20 mouse cellular contexts compared by ENCODE assay signal in the genomic region with DNA sequence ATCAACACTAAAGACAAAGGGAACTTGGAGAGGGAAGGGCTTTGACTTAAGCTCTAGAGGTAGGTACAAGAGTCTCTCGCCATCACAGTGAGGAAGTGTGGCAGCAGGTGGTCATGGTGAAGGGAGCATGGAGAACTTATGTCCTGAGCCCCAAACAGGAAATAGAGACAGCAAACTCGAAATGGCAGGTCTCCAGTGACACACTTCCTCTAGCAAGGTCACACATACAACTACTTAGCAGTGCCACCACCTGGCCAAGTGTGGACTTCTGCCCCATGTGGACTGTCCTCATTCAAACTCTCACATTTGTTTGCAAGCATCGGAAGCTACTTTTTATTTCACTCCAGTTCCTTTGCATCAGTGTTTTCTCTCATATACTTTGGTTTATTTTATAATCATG.
DNase-seq lines count a peak whose midpoint lies in the region; ATAC-seq and TF ChIP-seq lines count a peak whose summit lies in the region.
"Had no signal": no experiment of that assay in that cellular context is flagged by ENCODE, and none has a peak within 500 bp of the region (broad histone marks: within the 10 kb centered on the region; RNA-seq: fewer than 3 reads in every experiment).

No protein-coding gene starts in this region.

- H3K36me3 ChIP-seq in heart, adult 2 months (ENCODE audit: control insufficient read depth, insufficient read depth, low read length): peaks cover 4% of the 10 kb centered on the region
- no peaks in the 10 kb centered on the region for H3K36me3 ChIP-seq in spleen, adult 2 months (ENCODE audit: control insufficient read depth, insufficient read depth, low read length)
- H3K36me3 ChIP-seq: limb, embryonic 12.5 days; lung, embryonic 15.5 days; neural tube, embryonic 13.5 days had no signal

- TF ChIP-seq EP300 in heart, adult 2 months (IDR thresholded peaks at IDR 0.05; ENCODE audit: insufficient read depth, low read depth, low read length): no peak

- no peak overlapping the region for H3K27ac ChIP-seq in heart, adult 2 months
- H3K27ac ChIP-seq in spleen, adult 2 months (ENCODE audit: insufficient read depth, low read length): no peak overlapping the region
- H3K27ac ChIP-seq: left cerebral cortex, adult 2 months; limb, embryonic 12.5 days; neural tube, embryonic 13.5 days had no signal

- peak; percentile 71 for ATAC-seq in megakaryocyte progenitor cell, adult 5-6 weeks (replicated peaks; ENCODE audit: poor library complexity)
- ATAC-seq: forebrain, embryonic 14.5 days; hindbrain, embryonic 16.5 days had no signal

- TF ChIP-seq POLR2A in heart, adult 2 months (IDR thresholded peaks at IDR 0.05; ENCODE audit: insufficient read depth, low read depth, low read length): no peak
- TF ChIP-seq POLR2A in spleen, adult 2 months (IDR thresholded peaks at IDR 0.05; ENCODE audit: low read depth, low read length): no peak

- peaks cover 5% of the 10 kb centered on the region for H3K4me1 ChIP-seq in heart, adult 2 months (ENCODE audit: control insufficient read depth, insufficient read depth, low read length)
- no peaks in the 10 kb centered on the region; the same call in 1 of the 2 replicates for H3K4me1 ChIP-seq in spleen, adult 2 months (ENCODE audit: control insufficient read depth, insufficient read depth, insufficient read length)
- H3K4me1 ChIP-seq: limb, embryonic 12.5 days; neural tube, embryonic 13.5 days had no signal

- DNase-seq in heart, adult 2 months: no peak
- DNase-seq in heart, adult 18-20 months: no peak
- DNase-seq in spleen, adult 2 months (ENCODE audit: low read depth in 1 of 2, low spot score in 2 of 2): peak; percentile 3 to 4
- no peak for DNase-seq in spleen, adult 12 weeks (ENCODE audit: low spot score)
- peak; percentile 3 to 16 for DNase-seq in thymus, postnatal 36 days
- no peak for DNase-seq in adrenal gland, postnatal 36 days
- DNase-seq in natural killer cell, adult 2 months (ENCODE audit: low spot score in 2 of 2): no peak
- DNase-seq: cerebellum, adult 11 months; cerebellum, postnatal 36 days; gastrocnemius, postnatal 36 days; kidney, adult 18-20 months; kidney, postnatal 14 days; right cerebral cortex, postnatal 25 days had no signal

- no peaks in the 10 kb centered on the region; the same call in 1 of the 2 replicates for H3K27me3 ChIP-seq in heart, adult 2 months (ENCODE audit: control insufficient read depth, insufficient read depth, low read length)
- H3K27me3 ChIP-seq in spleen, adult 2 months (ENCODE audit: control insufficient read depth, insufficient read depth, low read length): no peaks in the 10 kb centered on the region
- H3K27me3 ChIP-seq: limb, embryonic 12.5 days; lung, embryonic 15.5 days; neural tube, embryonic 13.5 days had no signal

- intact Hi-C loops in heart, adult 2 months (cut with DNase I): no loop called here

- no peak overlapping the region for H3K9ac ChIP-seq in heart, adult 2 months (ENCODE audit: low read depth, low read length)
- H3K9ac ChIP-seq: limb, embryonic 12.5 days; lung, embryonic 15.5 days; neural tube, embryonic 13.5 days had no signal

- TF ChIP-seq CTCF in heart, adult 2 months (IDR thresholded peaks at IDR 0.05): 0 out of 2 replicates have a peak, but pooled peaks have one; percentile 4
- TF ChIP-seq CTCF in spleen, adult 2 months (IDR thresholded peaks at IDR 0.05; ENCODE audit: extremely low read depth, insufficient read depth, insufficient read length, insufficient replicate concordance): no peak

- H3K79me2 ChIP-seq in heart, adult 2 months (replicated peaks; ENCODE audit: control insufficient read depth, insufficient read depth, low read length): peaks cover 4% of the 10 kb centered on the region; the same call in 1 of the 2 replicates

- 73% methylated on average over 3 of the region's 3 CpGs for WGBS in heart, adult 2 months
- WGBS in spleen, adult 2 months: 43% methylated on average over 3 of the region's 3 CpGs

- no peak overlapping the region for H3K4me3 ChIP-seq in heart, adult 2 months
- H3K4me3 ChIP-seq in spleen, adult 2 months (ENCODE audit: extremely low read depth, insufficient read depth, insufficient read length): no peak overlapping the region
- H3K4me3 ChIP-seq: left cerebral cortex, adult 2 months; limb, embryonic 12.5 days; lung, embryonic 15.5 days; neural tube, embryonic 13.5 days had no signal

Comparison
In these comparisons a context has a peak if more than half of its experiments do, and no peak if none do; other contexts are left out.
1. DNase-seq: peak in spleen, adult 2 months (2 of 2) and thymus, postnatal 36 days (2 of 2); none in heart, adult 2 months (0 of 2), heart, adult 18-20 months (0 of 2), spleen, adult 12 weeks (single experiment), adrenal gland, postnatal 36 days (0 of 2) and natural killer cell, adult 2 months (0 of 2).